Mouse (Mus musculus): ENCODE data around the gene Fam43a.

Fam43a gene

GRCm38 (mm10) chr16:30629509-30629908 lies 30.0 kb downstream of the Fam43a start:
- in situ Hi-C loops (cut with MboI, MseI): no loop called here

- in situ Hi-C loops (cut with MboI, MseI): no loop called here
Measured at GRCm38 (mm10) chr16:30633906-30634746, 34.6 kb downstream of the Fam43a start.

GRCm38 (mm10) chr16:30638586-30638985 lies 39.1 kb downstream of the Fam43a start:
- in situ Hi-C loops (cut with MboI, MseI): loop anchor here (5.0 kb wide), 1 partner anchor 74 kb away; no protein-coding TSS in a partner anchor

GRCm38 (mm10) chr16:30640591-30640990 lies 41.1 kb downstream of the Fam43a start:
- in situ Hi-C loops (cut with MboI, MseI): no loop called here

GRCm38 (mm10) chr16:30641408-30641807 lies 41.9 kb downstream of the Fam43a start:
- in situ Hi-C loops (cut with MboI, MseI): no loop called here

GRCm38 (mm10) chr16:30642229-30642628 lies 42.7 kb downstream of the Fam43a start:
- in situ Hi-C loops (cut with MboI, MseI): no loop called here

- in situ Hi-C loops (cut with MboI, MseI): no loop called here
Measured at GRCm38 (mm10) chr16:30644981-30645380, 45.5 kb downstream of the Fam43a start.

GRCm38 (mm10) chr16:30645841-30646558 lies 46.5 kb downstream of the Fam43a start:
- in situ Hi-C loops (cut with MboI, MseI): no loop called here

GRCm38 (mm10) chr16:30646856-30647255 lies 47.3 kb downstream of the Fam43a start:
- in situ Hi-C loops (cut with MboI, MseI): no loop called here

GRCm38 (mm10) chr16:30651292-30651691 lies 51.8 kb downstream of the Fam43a start:
- in situ Hi-C loops (cut with MboI, MseI): no loop called here
